In the genomic region with DNA sequence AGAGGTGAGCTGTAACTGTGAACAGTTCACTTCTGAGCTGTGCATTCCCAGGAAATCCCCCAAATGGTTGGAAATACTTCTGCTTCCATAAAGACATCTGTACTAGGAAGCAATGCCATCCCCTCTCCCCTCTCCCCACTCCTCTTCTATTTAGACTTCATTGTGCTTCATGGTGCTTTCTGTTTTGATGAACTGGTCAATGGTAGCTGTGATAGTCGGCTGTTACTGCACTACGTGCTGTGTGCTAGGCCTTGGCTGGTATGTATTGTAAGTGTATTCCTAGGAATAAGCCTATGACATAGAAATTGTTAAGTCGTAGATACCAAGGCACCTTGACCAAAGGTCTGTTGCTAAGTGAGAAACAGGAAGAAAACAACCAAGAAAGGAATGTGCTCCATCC, we compare ENCODE assay signal across 24 mouse cellular contexts.
DNase-seq lines count a peak whose midpoint lies in the region; ATAC-seq lines count a peak whose summit lies in the region.
"Had no signal": no experiment of that assay in that cellular context is flagged by ENCODE, and none has a peak within 500 bp of the region (broad histone marks: within the 10 kb centered on the region; RNA-seq: fewer than 3 reads in every experiment).

No protein-coding gene starts in this region.

- no peaks in the 10 kb centered on the region for H3K36me3 ChIP-seq in forebrain, embryonic 15.5 days
- no peaks in the 10 kb centered on the region for H3K36me3 ChIP-seq in forebrain, embryonic 12.5 days (replicated peaks)
- no peaks in the 10 kb centered on the region for H3K36me3 ChIP-seq in limb, embryonic 12.5 days
- no peaks in the 10 kb centered on the region for H3K36me3 ChIP-seq in limb, embryonic 10.5 days
- no peaks in the 10 kb centered on the region for H3K36me3 ChIP-seq in embryonic facial prominence, embryonic 15.5 days
- H3K36me3 ChIP-seq: hindbrain, embryonic 13.5 days; liver, embryonic 13.5 days had no signal

- no peak overlapping the region for H3K4me2 ChIP-seq in forebrain, embryonic 15.5 days (replicated peaks)
- no peak overlapping the region for H3K4me2 ChIP-seq in forebrain, embryonic 12.5 days
- H3K4me2 ChIP-seq in limb, embryonic 12.5 days = 0 out of 2 replicates have a peak overlapping the region, but pooled peaks have one; percentile 8
- H3K4me2 ChIP-seq in embryonic facial prominence, embryonic 15.5 days (replicated peaks) = no peak overlapping the region
- H3K4me2 ChIP-seq: hindbrain, embryonic 13.5 days; liver, embryonic 13.5 days had no signal

- peaks cover 11% of the 10 kb centered on the region for H3K4me1 ChIP-seq in forebrain, embryonic 15.5 days
- H3K4me1 ChIP-seq in forebrain, embryonic 12.5 days = no peaks in the 10 kb centered on the region
- peaks cover 30% of the 10 kb centered on the region for H3K4me1 ChIP-seq in limb, embryonic 12.5 days (replicated peaks)
- H3K4me1 ChIP-seq in limb, embryonic 10.5 days = peaks cover 13% of the 10 kb centered on the region; the same call in 1 of the 2 replicates
- H3K4me1 ChIP-seq in embryonic facial prominence, embryonic 15.5 days = peaks cover 11% of the 10 kb centered on the region; the same call in 1 of the 2 replicates
- H3K4me1 ChIP-seq: liver, embryonic 13.5 days had no signal

- no peak for DNase-seq in limb, embryonic 10.5 days (ENCODE audit: low spot score)
- no peak for DNase-seq in adrenal gland, postnatal 14 days
- DNase-seq in thymus, postnatal 0 days (ENCODE audit: low spot score) = no peak
- DNase-seq: adrenal gland, postnatal 25 days; heart, postnatal 14 days; kidney, adult 9 months; kidney, postnatal 14 days; layer of hippocampus, adult 9-11 months; liver, embryonic 13.5 days; lung, adult 2 months; lung, postnatal 10 days; midbrain, embryonic 14.5 days; right cerebral cortex, postnatal 4 days; thymus, adult 18-20 months; thymus, postnatal 4 days had no signal

- no peak overlapping the region for H3K9ac ChIP-seq in forebrain, embryonic 15.5 days (replicated peaks)
- no peak overlapping the region for H3K9ac ChIP-seq in forebrain, embryonic 12.5 days
- H3K9ac ChIP-seq in limb, embryonic 12.5 days (replicated peaks) = no peak overlapping the region
- H3K9ac ChIP-seq in embryonic facial prominence, embryonic 15.5 days = no peak overlapping the region
- H3K9ac ChIP-seq: hindbrain, embryonic 13.5 days; liver, embryonic 13.5 days had no signal

- H3K4me3 ChIP-seq in forebrain, embryonic 15.5 days = no peak overlapping the region
- no peak overlapping the region for H3K4me3 ChIP-seq in forebrain, embryonic 12.5 days (replicated peaks)
- no peak overlapping the region for H3K4me3 ChIP-seq in limb, embryonic 12.5 days (replicated peaks)
- H3K4me3 ChIP-seq in limb, embryonic 10.5 days = no peak overlapping the region
- H3K4me3 ChIP-seq in embryonic facial prominence, embryonic 15.5 days (replicated peaks) = no peak overlapping the region
- H3K4me3 ChIP-seq: hindbrain, embryonic 13.5 days; liver, embryonic 13.5 days had no signal

- no peaks in the 10 kb centered on the region for H3K27me3 ChIP-seq in forebrain, embryonic 15.5 days
- H3K27me3 ChIP-seq in forebrain, embryonic 12.5 days = no peaks in the 10 kb centered on the region
- no peaks in the 10 kb centered on the region for H3K27me3 ChIP-seq in limb, embryonic 12.5 days
- H3K27me3 ChIP-seq in limb, embryonic 10.5 days (ENCODE audit: low read depth, poor library complexity, severe bottlenecking) = no peaks in the 10 kb centered on the region
- no peaks in the 10 kb centered on the region for H3K27me3 ChIP-seq in embryonic facial prominence, embryonic 15.5 days
- H3K27me3 ChIP-seq: hindbrain, embryonic 13.5 days; liver, embryonic 13.5 days had no signal

- 57% methylated on average over 3 of the region's 3 CpGs for WGBS in forebrain, embryonic 15.5 days
- WGBS in forebrain, embryonic 12.5 days = 81% methylated on average over 3 of the region's 3 CpGs
- 75% methylated on average over 3 of the region's 3 CpGs for WGBS in limb, embryonic 12.5 days
- 92% methylated on average over 3 of the region's 3 CpGs for WGBS in limb, embryonic 10.5 days
- WGBS in embryonic facial prominence, embryonic 15.5 days = 82% methylated on average over 3 of the region's 3 CpGs

- peak; percentile 51; the same call in 1 of the 2 replicates for ATAC-seq in forebrain, embryonic 15.5 days (replicated peaks)
- no peak for ATAC-seq in forebrain, embryonic 12.5 days (ENCODE audit: low FRiP score)
- ATAC-seq in limb, embryonic 12.5 days (ENCODE audit: insufficient number of reproducible peaks, insufficient read depth, low FRiP score, low TSS enrichment, low read depth) = no peak
- no peak for ATAC-seq in embryonic facial prominence, embryonic 15.5 days (ENCODE audit: insufficient number of reproducible peaks, low FRiP score, low TSS enrichment, low read depth)
- ATAC-seq: CD4-positive, CD25-positive, alpha-beta regulatory T cell, adult 4 months; intestine, postnatal 0 days had no signal

- peak overlapping the region; percentile 47 for H3K27ac ChIP-seq in forebrain, embryonic 15.5 days (replicated peaks)
- no peak overlapping the region for H3K27ac ChIP-seq in forebrain, embryonic 12.5 days
- H3K27ac ChIP-seq in limb, embryonic 12.5 days = peak overlapping the region; percentile 46; the same call in 1 of the 2 replicates
- no peak overlapping the region for H3K27ac ChIP-seq in limb, embryonic 10.5 days
- 0 out of 2 replicates have a peak overlapping the region, but pooled peaks have one; percentile 48 for H3K27ac ChIP-seq in embryonic facial prominence, embryonic 15.5 days (replicated peaks)
- H3K27ac ChIP-seq: hindbrain, embryonic 13.5 days; liver, embryonic 13.5 days; macrophage; stomach, postnatal 0 days had no signal

- no peaks in the 10 kb centered on the region for H3K9me3 ChIP-seq in forebrain, embryonic 15.5 days
- H3K9me3 ChIP-seq in forebrain, embryonic 12.5 days = no peaks in the 10 kb centered on the region
- H3K9me3 ChIP-seq in limb, embryonic 12.5 days = no peaks in the 10 kb centered on the region
- H3K9me3 ChIP-seq in limb, embryonic 10.5 days (replicated peaks) = no peaks in the 10 kb centered on the region
- H3K9me3 ChIP-seq in embryonic facial prominence, embryonic 15.5 days (replicated peaks) = no peaks in the 10 kb centered on the region
- H3K9me3 ChIP-seq: hindbrain, embryonic 13.5 days; liver, embryonic 13.5 days had no signal

Comparison
In these comparisons a context has a peak if more than half of its experiments do, and no peak if none do; other contexts are left out.
1. H3K27ac ChIP-seq: peak in forebrain, embryonic 15.5 days (single experiment), limb, embryonic 12.5 days (single experiment) and embryonic facial prominence, embryonic 15.5 days (single experiment); none in forebrain, embryonic 12.5 days (single experiment) and limb, embryonic 10.5 days (single experiment).